Mouse (Mus musculus): ENCODE results near the gene Reep1. TPM values are rescaled to one million over a fixed set of nuclear protein-coding genes. Genes with fewer than 3 reads are reported as not detected.
"Not testable (repeated sequence)": the region's sequence is repeated elsewhere in the genome, so short reads cannot be mapped to it uniquely, and the experiment has no call there.

Reep1 gene
- polyA plus RNA-seq, 1 experiment, result 2.9 TPM

GRCm38 (mm10) chr6:71840597-71841290, 133.4 kb downstream of the Reep1 start:
- peaks cover 4% of the 10 kb centered on the region; the same call in 1 of the 2 replicates for H3K36me3 ChIP-seq (ENCODE audit: control insufficient read depth, insufficient read depth, low read length, poor library complexity, severe bottlenecking)
- H3K27me3 ChIP-seq (ENCODE audit: control insufficient read depth, insufficient read depth, low read length, poor library complexity, severe bottlenecking), result no peaks in the 10 kb centered on the region
- no peak overlapping the region for H3K27ac ChIP-seq (ENCODE audit: insufficient read depth, low read length)
- no peaks in the 10 kb centered on the region for H3K4me1 ChIP-seq (ENCODE audit: control insufficient read depth, insufficient read depth, low read length)
- no peaks in the 10 kb centered on the region for H3K9me3 ChIP-seq (replicated peaks; ENCODE audit: control insufficient read depth, insufficient read depth, low read length, poor library complexity, severe bottlenecking)
- no peak overlapping the region for H3K4me3 ChIP-seq (ENCODE audit: low read depth, low read length)
- no peak overlapping the region for H3K9ac ChIP-seq (ENCODE audit: low read depth, poor library complexity, severe bottlenecking)
- no peak for TF ChIP-seq EP300 (IDR thresholded peaks at IDR 0.05; ENCODE audit: insufficient read depth, low read depth, low read length)
- no peak for TF ChIP-seq POLR2A (IDR thresholded peaks at IDR 0.05; ENCODE audit: insufficient read depth, low read length)
- TF ChIP-seq CTCF (IDR thresholded peaks at IDR 0.05; ENCODE audit: low read depth, low read length), result no peak

GRCm38 (mm10) chr6:71846906-71847305, 139.5 kb downstream of the Reep1 start:
- not testable (repeated sequence) for H3K27ac ChIP-seq (ENCODE audit: insufficient read depth, low read length); H3K9me3 ChIP-seq (replicated peaks; ENCODE audit: control insufficient read depth, insufficient read depth, low read length, poor library complexity, severe bottlenecking); H3K9ac ChIP-seq (ENCODE audit: low read depth, poor library complexity, severe bottlenecking); H3K4me3 ChIP-seq (ENCODE audit: low read depth, low read length); H3K4me1 ChIP-seq (ENCODE audit: control insufficient read depth, insufficient read depth, low read length); H3K27me3 ChIP-seq (ENCODE audit: control insufficient read depth, insufficient read depth, low read length, poor library complexity, severe bottlenecking)
- H3K36me3 ChIP-seq (ENCODE audit: control insufficient read depth, insufficient read depth, low read length, poor library complexity, severe bottlenecking), result peaks cover 22% of the 10 kb centered on the region

Other genes with a start within 250 kb of the Reep1 start
- gene Rnf103, start 213.7 kb upstream of the Reep1 start, polyA plus RNA-seq (2011; ENCODE audit: insufficient read depth, insufficient read length, low read depth, missing spikeins), result 9.5 and 9.7 TPM in 2 replicates
- 149 and 156 TPM in 2 replicates for gene Chmp3, start 163.8 kb upstream of the Reep1 start, polyA plus RNA-seq (2011; ENCODE audit: insufficient read depth, insufficient read length, low read depth, missing spikeins)
- gene Kdm3a, start 74.6 kb upstream of the Reep1 start, polyA plus RNA-seq (2011; ENCODE audit: insufficient read depth, insufficient read length, low read depth, missing spikeins), result 42.6 and 49.3 TPM in 2 replicates
- gene Mrpl35, start 119.4 kb downstream of the Reep1 start, polyA plus RNA-seq (2011; ENCODE audit: insufficient read depth, insufficient read length, low read depth, missing spikeins), result 60.8 and 70.5 TPM in 2 replicates
- 128 and 129 TPM in 2 replicates for gene Immt, start 123.8 kb downstream of the Reep1 start, polyA plus RNA-seq (2011; ENCODE audit: insufficient read depth, insufficient read length, low read depth, missing spikeins)
- gene Ptcd3, start 201.2 kb downstream of the Reep1 start, polyA plus RNA-seq (2011; ENCODE audit: insufficient read depth, insufficient read length, low read depth, missing spikeins), result 141 and 155 TPM in 2 replicates
- gene Polr1a, start 201.5 kb downstream of the Reep1 start, polyA plus RNA-seq (2011; ENCODE audit: insufficient read depth, insufficient read length, low read depth, missing spikeins), result 65.4 and 68.0 TPM in 2 replicates

Measured in ES-Bruce4 (cell line).